Mouse (Mus musculus): ENCODE results near the gene Pdcd7. TPM values are rescaled to one million over a fixed set of nuclear protein-coding genes. Genes with fewer than 3 reads are reported as not detected.

The Pdcd7 gene
- total RNA-seq, 1 experiment from 2014 or later, result 30.4 TPM

- ATAC-seq (replicated peaks in 1 of 2; ENCODE audit: insufficient read depth in 1 of 2, low FRiP score in 2 of 2, low TSS enrichment in 1 of 2, low read depth in 1 of 2, poor library complexity in 2 of 2, severe bottlenecking in 2 of 2), result peak; percentile 49 to 52; a peak in 2 of 4 replicates
These were observed 690 bp downstream of the Pdcd7 start for GRCm38 (mm10) chr9:65346476-65347111.

- ATAC-seq (replicated peaks in 1 of 2; ENCODE audit: insufficient read depth in 1 of 2, low FRiP score in 2 of 2, low TSS enrichment in 1 of 2, low read depth in 1 of 2, poor library complexity in 2 of 2, severe bottlenecking in 2 of 2), result no peak
These were observed 1.4 kb downstream of the Pdcd7 start for GRCm38 (mm10) chr9:65347112-65347850.

DNA sequence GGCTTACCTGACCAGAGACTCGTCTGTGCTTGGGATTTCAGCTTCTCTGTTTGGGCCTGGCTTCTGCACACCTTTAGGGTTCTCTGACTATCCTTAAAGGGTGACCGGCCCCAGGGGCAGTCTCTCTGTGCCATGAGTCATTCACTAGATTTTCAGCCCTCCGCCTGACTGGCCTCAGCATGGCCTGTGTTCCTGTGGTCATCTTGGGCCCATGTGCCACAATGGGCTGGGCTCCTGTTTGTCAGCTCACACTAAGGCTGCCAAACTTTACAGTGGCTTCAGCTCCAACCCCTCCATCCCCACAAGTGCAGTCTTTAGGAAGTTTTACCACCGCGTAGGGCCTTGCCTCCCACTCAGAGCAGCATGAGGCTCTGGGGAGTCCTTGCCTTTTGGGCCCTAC lies 7.3 kb downstream of the Pdcd7 start:
- ATAC-seq (replicated peaks in 1 of 2; ENCODE audit: insufficient read depth in 1 of 2, low FRiP score in 2 of 2, low TSS enrichment in 1 of 2, low read depth in 1 of 2, poor library complexity in 2 of 2, severe bottlenecking in 2 of 2), result no peak

- ATAC-seq (replicated peaks in 1 of 2; ENCODE audit: insufficient read depth in 1 of 2, low FRiP score in 2 of 2, low TSS enrichment in 1 of 2, low read depth in 1 of 2, poor library complexity in 2 of 2, severe bottlenecking in 2 of 2), result no peak
These were observed 10.7 kb downstream of the Pdcd7 start for GRCm38 (mm10) chr9:65356561-65356960.

GRCm38 (mm10) chr9:65356971-65357370 lies 11.1 kb downstream of the Pdcd7 start:
- no peak for ATAC-seq (replicated peaks in 1 of 2; ENCODE audit: insufficient read depth in 1 of 2, low FRiP score in 2 of 2, low TSS enrichment in 1 of 2, low read depth in 1 of 2, poor library complexity in 2 of 2, severe bottlenecking in 2 of 2)

- ATAC-seq (replicated peaks in 1 of 2; ENCODE audit: insufficient read depth in 1 of 2, low FRiP score in 2 of 2, low TSS enrichment in 1 of 2, low read depth in 1 of 2, poor library complexity in 2 of 2, severe bottlenecking in 2 of 2), result no peak
These were observed 13.1 kb downstream of the Pdcd7 start for GRCm38 (mm10) chr9:65358956-65359480.

GRCm38 (mm10) chr9:65360641-65361448 lies 14.9 kb downstream of the Pdcd7 start, which contains the start of gene Ubap1l:
TSS of gene Ubap1l (plus strand) at chr9:65361041.
- no peak for ATAC-seq (replicated peaks in 1 of 2; ENCODE audit: insufficient read depth in 1 of 2, low FRiP score in 2 of 2, low TSS enrichment in 1 of 2, low read depth in 1 of 2, poor library complexity in 2 of 2, severe bottlenecking in 2 of 2)

GRCm38 (mm10) chr9:65363684-65364083 lies 17.8 kb downstream of the Pdcd7 start:
- ATAC-seq (replicated peaks in 1 of 2; ENCODE audit: insufficient read depth in 1 of 2, low FRiP score in 2 of 2, low TSS enrichment in 1 of 2, low read depth in 1 of 2, poor library complexity in 2 of 2, severe bottlenecking in 2 of 2), result no peak

GRCm38 (mm10) chr9:65365721-65366120 lies 19.8 kb downstream of the Pdcd7 start:
- ATAC-seq (replicated peaks in 1 of 2; ENCODE audit: insufficient read depth in 1 of 2, low FRiP score in 2 of 2, low TSS enrichment in 1 of 2, low read depth in 1 of 2, poor library complexity in 2 of 2, severe bottlenecking in 2 of 2), result no peak

GRCm38 (mm10) chr9:65371756-65372155 lies 25.9 kb downstream of the Pdcd7 start:
- ATAC-seq (replicated peaks in 1 of 2; ENCODE audit: insufficient read depth in 1 of 2, low FRiP score in 2 of 2, low TSS enrichment in 1 of 2, low read depth in 1 of 2, poor library complexity in 2 of 2, severe bottlenecking in 2 of 2), result no peak

GRCm38 (mm10) chr9:65372449-65372848 lies 26.5 kb downstream of the Pdcd7 start:
- no peak for ATAC-seq (replicated peaks in 1 of 2; ENCODE audit: insufficient read depth in 1 of 2, low FRiP score in 2 of 2, low TSS enrichment in 1 of 2, low read depth in 1 of 2, poor library complexity in 2 of 2, severe bottlenecking in 2 of 2)

- no peak for ATAC-seq (replicated peaks in 1 of 2; ENCODE audit: insufficient read depth in 1 of 2, low FRiP score in 2 of 2, low TSS enrichment in 1 of 2, low read depth in 1 of 2, poor library complexity in 2 of 2, severe bottlenecking in 2 of 2)
These were observed 28.7 kb downstream of the Pdcd7 start for GRCm38 (mm10) chr9:65374468-65375162.

GRCm38 (mm10) chr9:65375163-65375934 lies 29.4 kb downstream of the Pdcd7 start:
- ATAC-seq (replicated peaks in 1 of 2; ENCODE audit: insufficient read depth in 1 of 2, low FRiP score in 2 of 2, low TSS enrichment in 1 of 2, low read depth in 1 of 2, poor library complexity in 2 of 2, severe bottlenecking in 2 of 2), result no peak

- ATAC-seq (replicated peaks in 1 of 2; ENCODE audit: insufficient read depth in 1 of 2, low FRiP score in 2 of 2, low TSS enrichment in 1 of 2, low read depth in 1 of 2, poor library complexity in 2 of 2, severe bottlenecking in 2 of 2), result no peak
These were observed 35.2 kb downstream of the Pdcd7 start for GRCm38 (mm10) chr9:65381017-65381590.

DNA sequence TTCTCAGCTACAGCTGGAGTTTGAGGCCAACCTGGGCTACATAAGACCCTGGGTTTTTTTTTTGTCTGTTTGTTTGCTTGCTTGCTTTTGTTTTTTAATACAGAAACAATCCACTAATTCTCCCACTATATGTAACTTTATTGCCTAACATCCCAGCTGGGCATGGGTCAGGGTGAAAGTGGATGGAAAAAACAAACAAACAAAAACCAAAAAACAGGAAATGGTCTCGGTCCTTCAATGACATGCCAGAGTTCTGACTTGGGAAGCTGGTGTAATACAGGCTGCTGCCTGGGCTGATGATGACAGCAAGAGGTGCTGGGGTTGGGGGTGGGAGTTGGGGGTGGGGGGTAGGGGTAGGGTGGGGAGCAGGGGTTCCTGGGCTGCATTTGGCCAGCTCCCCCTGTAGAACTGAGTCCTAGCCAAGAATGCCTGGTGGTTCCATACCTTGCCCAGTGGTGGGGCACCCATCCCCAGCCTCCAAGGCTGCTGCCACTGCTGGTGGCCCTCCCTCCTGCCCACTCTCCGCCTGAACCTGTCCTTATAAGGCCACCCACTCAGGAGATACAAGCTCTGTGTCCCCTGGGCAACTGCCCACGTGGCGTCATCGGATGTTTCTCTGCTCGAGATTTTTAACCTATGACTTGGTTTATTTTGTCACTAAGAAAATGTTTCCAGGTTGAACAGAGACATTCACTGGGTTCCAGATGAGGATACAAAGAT lies 36.3 kb downstream of the Pdcd7 start:
- no peak for ATAC-seq (replicated peaks in 1 of 2; ENCODE audit: insufficient read depth in 1 of 2, low FRiP score in 2 of 2, low TSS enrichment in 1 of 2, low read depth in 1 of 2, poor library complexity in 2 of 2, severe bottlenecking in 2 of 2)

DNA sequence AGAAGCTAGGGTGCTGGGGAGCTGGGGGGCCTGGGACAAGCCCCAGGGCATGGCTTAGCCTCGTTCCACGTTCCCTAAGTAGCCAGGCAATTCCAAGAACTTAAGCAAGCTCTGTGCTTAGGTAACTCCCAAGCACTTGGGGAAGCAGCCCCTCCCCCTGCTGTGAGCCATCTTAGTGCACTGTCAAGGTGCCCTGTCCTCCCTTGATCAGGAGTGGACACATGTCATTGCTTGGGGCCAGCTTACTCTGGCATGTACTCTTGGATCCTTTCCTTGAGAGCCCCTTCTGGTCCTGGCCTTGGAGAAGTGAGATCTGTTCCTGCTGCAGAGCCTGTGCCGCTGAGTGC lies 36.8 kb downstream of the Pdcd7 start:
- no peak for ATAC-seq (replicated peaks in 1 of 2; ENCODE audit: insufficient read depth in 1 of 2, low FRiP score in 2 of 2, low TSS enrichment in 1 of 2, low read depth in 1 of 2, poor library complexity in 2 of 2, severe bottlenecking in 2 of 2)

Measured in hematopoietic stem cell, adult 5-6 weeks (primary cell).